Mouse (Mus musculus) midbrain, postnatal 0 days (tissue): ENCODE measurements around the gene A030003K21Rik. TPM values are rescaled to one million over a fixed set of nuclear protein-coding genes. Genes with fewer than 3 reads are reported as not detected.

Experiments
- ATAC-seq: fragments of 200-750 bp; cut with Nextera tagmentation; 2 replicates; pipeline ENCODE4 v1.8.0; 2017; ENCODE audit warnings: moderate number of reproducible peaks, mild to moderate bottlenecking, moderate TSS enrichment, moderate library complexity; ENCODE audit not compliant: low FRiP score
- DNase-seq: peaks from one replicate; pipeline ENCODE4 v3.0.0-alpha.2; 2015; ENCODE audit warnings: low spot score
- H3K27ac ChIP-seq: fragments of 300-500 bp; sonication (generic); 2 replicates; pipeline ENCODE4 v1.5.1; 2014; ENCODE audit warnings: low read depth, mild to moderate bottlenecking, low read length, mixed read lengths
- H3K27me3 ChIP-seq: fragments of 300-500 bp; sonication (generic); 2 replicates; pipeline ENCODE4 v1.6.1; 2014; ENCODE audit warnings: low read length, control low read depth, mixed read lengths; ENCODE audit not compliant: insufficient read depth
- H3K36me3 ChIP-seq: fragments of 300-500 bp; sonication (generic); 2 replicates; pipeline ENCODE4 v1.6.1; 2014; ENCODE audit warnings: low read length, control low read depth, mixed read lengths; ENCODE audit not compliant: insufficient read depth
- H3K4me1 ChIP-seq: fragments of 300-500 bp; sonication (generic); 2 replicates; pipeline ENCODE4 v1.6.1; 2014; ENCODE audit warnings: mild to moderate bottlenecking, control low read depth, antibody characterized with exemption, low read length, mixed read lengths; ENCODE audit not compliant: insufficient read depth
- H3K4me2 ChIP-seq: fragments of 300-500 bp; sonication (generic); 2 replicates; pipeline ENCODE4 v1.6.1; 2014; ENCODE audit warnings: low read depth, mild to moderate bottlenecking, low read length, mixed read lengths; ENCODE audit not compliant: poor library complexity, severe bottlenecking
- H3K4me3 ChIP-seq: fragments of 300-500 bp; sonication (generic); 2 replicates; pipeline ENCODE4 v1.5.1; 2014; ENCODE audit warnings: low read depth, mild to moderate bottlenecking, low read length, moderate library complexity
- H3K9ac ChIP-seq: fragments of 300-500 bp; sonication (generic); replicated peaks from 2 replicates; pipeline ENCODE4 v1.6.1; 2014; ENCODE audit warnings: mild to moderate bottlenecking, low read length, moderate library complexity, mixed read lengths; ENCODE audit not compliant: poor library complexity, severe bottlenecking
- H3K9me3 ChIP-seq: fragments of 300-500 bp; sonication (generic); 2 replicates; pipeline ENCODE4 v1.6.1; 2016; ENCODE audit warnings: low read length, control low read depth
- CTCF ChIP-seq: IDR thresholded peaks from 2 replicates; pipeline ENCODE4 v1.5.1; 2016; ENCODE audit warnings: antibody characterized with exemption, mild to moderate bottlenecking
- WGBS: fragments of 180-500 bp; shearing (Covaris S2); extraction: QIAGEN DNeasy Blood & Tissue Kit; methylation state at CpG from one replicate; pipeline ENCODE4 v1.1.7; 2014; 5-methylcytosine and 5-hydroxymethylcytosine counted together
- polyA plus RNA-seq: library from polyadenylated mRNA; unstranded; fragments of >200 nt; fragmentation: Nextera tagmentation; extraction: Ambion mirVana; gene quantifications from 2 replicates; pipeline ENCODE4 v1.2.1, GENCODE M21; 2015
- total RNA-seq: library from RNA; depleted of rRNA; stranded (reverse); fragments of >200 nt; gene quantifications from 2 replicates; pipeline ENCODE4 v1.2.3, GENCODE M21; 2014; rRNA removed

Gene A030003K21Rik
- total and polyA plus RNA-seq, 2 experiments from 2014 or later = not detected

- H3K9me3 ChIP-seq = no peaks in the 10 kb centered on the region
- no peak for TF ChIP-seq CTCF
- H3K4me1 ChIP-seq = no peaks in the 10 kb centered on the region
- no peak overlapping the region for H3K4me2 ChIP-seq
- no peak overlapping the region for H3K4me3 ChIP-seq
- no peak overlapping the region for H3K27ac ChIP-seq
- H3K9ac ChIP-seq = no peak overlapping the region
- WGBS = 94% methylated on average over 7 of the region's 7 CpGs
- no peaks in the 10 kb centered on the region for H3K27me3 ChIP-seq
- peaks cover 13% of the 10 kb centered on the region; the same call in 1 of the 2 replicates for H3K36me3 ChIP-seq
- ATAC-seq (no peak), DNase-seq (no peak)
Measured at GRCm38 (mm10) chr1:82893269-82893668, 49.9 kb downstream of the A030003K21Rik start.

Other genes starting within 250 kb of the A030003K21Rik start
- gene Mff, start 218.5 kb downstream of the A030003K21Rik start, total RNA-seq = 415 and 579 TPM in 2 replicates
- 449 and 459 TPM in 2 replicates for gene Mff, start 218.5 kb downstream of the A030003K21Rik start, polyA plus RNA-seq
- gene Tm4sf20, start 174.9 kb downstream of the A030003K21Rik start, total RNA-seq = not detected in 2 replicates
- gene Tm4sf20, start 174.9 kb downstream of the A030003K21Rik start, polyA plus RNA-seq = not detected in 2 replicates
- not detected in 2 replicates for gene Gm47791, start 172.1 kb downstream of the A030003K21Rik start, total RNA-seq
- gene Gm47791, start 172.1 kb downstream of the A030003K21Rik start, polyA plus RNA-seq = not detected in 2 replicates
- gene Agfg1, start 103.9 kb downstream of the A030003K21Rik start, total RNA-seq = 101 and 107 TPM in 2 replicates
- 17.0 and 20.2 TPM in 2 replicates for gene Agfg1, start 103.9 kb downstream of the A030003K21Rik start, polyA plus RNA-seq
- 0.33 TPM in 1 of 2 replicates, not detected in the other for gene A030005L19Rik, start 30.1 kb downstream of the A030003K21Rik start, total RNA-seq
- 0.20 TPM in 1 of 2 replicates, not detected in the other for gene A030005L19Rik, start 30.1 kb downstream of the A030003K21Rik start, polyA plus RNA-seq
- 0.71 TPM in 1 of 2 replicates, not detected in the other for gene A030014E15Rik, start 18.5 kb downstream of the A030003K21Rik start, total RNA-seq
- not detected in 2 replicates for gene A030014E15Rik, start 18.5 kb downstream of the A030003K21Rik start, polyA plus RNA-seq
- gene Gm6217, start 12.0 kb downstream of the A030003K21Rik start, total RNA-seq = not detected in 2 replicates
- not detected in 2 replicates for gene Gm6217, start 12.0 kb downstream of the A030003K21Rik start, polyA plus RNA-seq
- gene Gm7544, start 12.6 kb upstream of the A030003K21Rik start, total RNA-seq = not detected in 2 replicates
- gene Gm7544, start 12.6 kb upstream of the A030003K21Rik start, polyA plus RNA-seq = not detected in 2 replicates
- gene Gm47955, start 16.9 kb upstream of the A030003K21Rik start, total RNA-seq = not detected in 2 replicates
- not detected in 2 replicates for gene Gm47955, start 16.9 kb upstream of the A030003K21Rik start, polyA plus RNA-seq
- not detected in 2 replicates for gene Gm47959, start 57.2 kb upstream of the A030003K21Rik start, total RNA-seq
- not detected in 2 replicates for gene Gm47959, start 57.2 kb upstream of the A030003K21Rik start, polyA plus RNA-seq
- 0.71 and 0.99 TPM in 2 replicates for gene Slc19a3, start 95.1 kb upstream of the A030003K21Rik start, total RNA-seq
- 0.83 and 0.90 TPM in 2 replicates for gene Slc19a3, start 95.1 kb upstream of the A030003K21Rik start, polyA plus RNA-seq
- gene Krtap28-10, start 99.1 kb upstream of the A030003K21Rik start, total RNA-seq = not detected in 2 replicates
- gene Krtap28-10, start 99.1 kb upstream of the A030003K21Rik start, polyA plus RNA-seq = not detected in 2 replicates
- not detected in 2 replicates for gene Gm47969, start 101.5 kb upstream of the A030003K21Rik start, total RNA-seq
- gene Gm47969, start 101.5 kb upstream of the A030003K21Rik start, polyA plus RNA-seq = not detected in 2 replicates
- not detected in 2 replicates for gene A030005K14Rik, start 116.0 kb upstream of the A030003K21Rik start, total RNA-seq
- gene A030005K14Rik, start 116.0 kb upstream of the A030003K21Rik start, polyA plus RNA-seq = not detected in 2 replicates
- not detected in 2 replicates for gene Krtap28-13, start 117.5 kb upstream of the A030003K21Rik start, total RNA-seq
- not detected in 2 replicates for gene Krtap28-13, start 117.5 kb upstream of the A030003K21Rik start, polyA plus RNA-seq
- not detected in 2 replicates for gene Ccl20, start 173.4 kb upstream of the A030003K21Rik start, total RNA-seq
- gene Ccl20, start 173.4 kb upstream of the A030003K21Rik start, polyA plus RNA-seq = not detected in 2 replicates
- 0.88 and 1.2 TPM in 2 replicates for gene Daw1, start 216.4 kb upstream of the A030003K21Rik start, total RNA-seq
- 1.7 and 1.9 TPM in 2 replicates for gene Daw1, start 216.4 kb upstream of the A030003K21Rik start, polyA plus RNA-seq